Comparison of ENCODE assay signal across 26 mouse cellular contexts in the genomic region with DNA sequence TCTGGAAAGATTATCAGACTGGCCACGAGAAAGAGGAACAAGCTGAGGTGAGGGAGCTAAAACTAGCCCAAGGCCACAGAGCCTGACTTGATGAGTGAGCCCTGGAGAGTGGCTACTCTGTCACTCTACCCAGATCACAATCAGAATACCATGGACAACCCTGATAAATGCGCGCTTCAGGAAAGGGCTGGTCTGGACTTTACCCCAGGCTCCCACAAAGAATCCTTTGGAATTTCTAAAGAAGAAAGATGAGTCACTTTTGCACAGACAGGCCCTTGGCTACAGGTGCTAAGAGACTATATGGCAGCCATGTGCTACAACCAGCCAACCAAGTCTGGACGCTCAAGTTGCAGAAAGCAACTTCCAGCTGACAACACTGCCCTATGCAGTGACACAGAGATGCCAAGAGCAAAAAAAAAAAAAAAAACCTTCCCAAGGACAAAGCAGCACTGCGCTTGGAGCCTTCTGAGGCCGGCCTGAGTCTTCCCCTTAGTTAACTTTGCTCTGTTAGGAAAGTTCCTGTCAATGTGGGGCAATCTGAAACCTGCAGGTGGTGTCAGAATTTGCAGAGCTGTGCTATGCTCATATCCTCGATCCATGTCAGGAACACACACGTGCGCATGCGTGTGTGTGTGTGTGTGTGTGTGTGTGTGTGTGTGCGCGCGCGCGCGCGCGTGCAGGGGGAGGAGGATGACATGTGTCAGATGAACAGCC. TPM values are rescaled to one million over a fixed set of nuclear protein-coding genes. Genes with fewer than 3 reads are reported as not detected.
DNase-seq lines count a peak whose midpoint lies in the region; ATAC-seq and TF ChIP-seq lines count a peak whose summit lies in the region.
"Had no signal": no experiment of that assay in that cellular context is flagged by ENCODE, and none has a peak within 500 bp of the region (broad histone marks: within the 10 kb centered on the region; RNA-seq: fewer than 3 reads in every experiment).

No protein-coding gene starts in this region.

- no peaks in the 10 kb centered on the region for H3K9me3 ChIP-seq in forebrain, embryonic 14.5 days (replicated peaks; ENCODE audit: control insufficient read depth, low read length)
- no peaks in the 10 kb centered on the region for H3K9me3 ChIP-seq in limb, embryonic 10.5 days (replicated peaks)
- H3K9me3 ChIP-seq: embryonic facial prominence, embryonic 13.5 days; forebrain, embryonic 13.5 days; G1E; heart, embryonic 10.5 days; hindbrain, embryonic 13.5 days had no signal

- H3K4me3 ChIP-seq in forebrain, embryonic 14.5 days (ENCODE audit: low read depth, low read length): no peak overlapping the region
- H3K4me3 ChIP-seq in limb, embryonic 10.5 days: no peak overlapping the region
- H3K4me3 ChIP-seq: embryonic facial prominence, embryonic 13.5 days; forebrain, embryonic 13.5 days; heart, embryonic 10.5 days; hindbrain, embryonic 13.5 days had no signal

- WGBS in forebrain, embryonic 14.5 days: 97% methylated on average over 18 of the region's 18 CpGs
- WGBS in limb, embryonic 10.5 days: 95% methylated on average over 18 of the region's 18 CpGs

- H3K4me1 ChIP-seq in forebrain, embryonic 14.5 days (ENCODE audit: control insufficient read depth, insufficient read depth, low read length): no peaks in the 10 kb centered on the region
- 0 out of 2 replicates have a peak, but pooled peaks cover 1% of the 10 kb centered on the region for H3K4me1 ChIP-seq in limb, embryonic 10.5 days
- H3K4me1 ChIP-seq: embryonic facial prominence, embryonic 13.5 days; heart, embryonic 10.5 days had no signal

- in situ Hi-C loops in Patski (cut with MboI; ENCODE audit: low pct_unique_long_range_greater_than_20kb): no loop called here

- H3K36me3 ChIP-seq in forebrain, embryonic 14.5 days (ENCODE audit: control insufficient read depth, insufficient read depth, low read length): peaks cover 76% of the 10 kb centered on the region
- H3K36me3 ChIP-seq in limb, embryonic 10.5 days: peaks cover 92% of the 10 kb centered on the region

- H3K27ac ChIP-seq in forebrain, embryonic 14.5 days (ENCODE audit: low read depth, low read length): no peak overlapping the region
- no peak overlapping the region for H3K27ac ChIP-seq in limb, embryonic 10.5 days
- H3K27ac ChIP-seq: embryonic facial prominence, embryonic 13.5 days; forebrain, embryonic 13.5 days; heart, embryonic 10.5 days; hindbrain, embryonic 13.5 days; hindbrain, postnatal 0 days had no signal

- H3K9ac ChIP-seq in forebrain, embryonic 14.5 days (ENCODE audit: low read length): no peak overlapping the region
- H3K9ac ChIP-seq: embryonic facial prominence, embryonic 13.5 days; forebrain, embryonic 13.5 days; hindbrain, embryonic 13.5 days had no signal

- ATAC-seq in Patski: peak; percentile 47
- ATAC-seq in granulocyte monocyte progenitor cell, adult 5-6 weeks (replicated peaks; ENCODE audit: poor library complexity, severe bottlenecking): peak; percentile 86
- peak; percentile 91 for ATAC-seq in megakaryocyte, adult 5-6 weeks (ENCODE audit: poor library complexity, severe bottlenecking)
- no peak for ATAC-seq in forebrain, embryonic 14.5 days
- no peak for ATAC-seq in erythroblast, adult 5-6 weeks (replicated peaks; ENCODE audit: low FRiP score, poor library complexity, severe bottlenecking)
- ATAC-seq: CD4-positive, CD25-positive, alpha-beta regulatory T cell, adult 4 months; forebrain, embryonic 13.5 days; hindbrain, postnatal 0 days had no signal

- no peak for DNase-seq in Patski (ENCODE audit: low read depth, low spot score)
- no peak for DNase-seq in forebrain, embryonic 14.5 days (ENCODE audit: low spot score)
- no peak for DNase-seq in limb, embryonic 10.5 days (ENCODE audit: low spot score)
- DNase-seq: adrenal gland, postnatal 10 days; B cell, adult 2 months; cerebellum, adult 11-12 months; cerebellum, adult 9-10 months; cerebellum, postnatal 25 days; gastrocnemius, postnatal 36 days; heart, adult 18-20 months; heart, postnatal 10 days had no signal

- CTCF ChIA-PET in Patski (lab: Charles Lee): no interaction called here

- POLR2A ChIA-PET in Patski (lab: Charles Lee): no interaction called here

- H3K4me2 ChIP-seq in forebrain, embryonic 14.5 days (ENCODE audit: low read length): no peak overlapping the region
- H3K4me2 ChIP-seq: embryonic facial prominence, embryonic 13.5 days; forebrain, embryonic 13.5 days; hindbrain, embryonic 13.5 days had no signal

- no peak for TF ChIP-seq CTCF in Patski (IDR thresholded peaks at IDR 0.05)

- H3K27me3 ChIP-seq in Patski: no peaks in the 10 kb centered on the region
- H3K27me3 ChIP-seq in forebrain, embryonic 14.5 days (replicated peaks; ENCODE audit: control insufficient read depth, insufficient read depth, low read length): no peaks in the 10 kb centered on the region
- no peaks in the 10 kb centered on the region for H3K27me3 ChIP-seq in limb, embryonic 10.5 days (ENCODE audit: low read depth, poor library complexity, severe bottlenecking)
- H3K27me3 ChIP-seq: embryonic facial prominence, embryonic 13.5 days; forebrain, embryonic 13.5 days; hindbrain, embryonic 13.5 days had no signal

RNA-seq across cellular contexts. Expression of gene Otud3, which starts 8.0 kb away (rescaled TPM):
- 10.5 TPM for polyA plus RNA-seq in Patski (2021)
- total RNA-seq in granulocyte monocyte progenitor cell, adult 5-6 weeks (2014; fragmentation: Nextera tagmentation): 3.8 and 5.7 TPM in 2 replicates
- 3.2 and 4.7 TPM in 2 replicates for total RNA-seq in granulocyte monocyte progenitor cell, adult 5-6 weeks (2017)
- total RNA-seq in megakaryocyte, adult 5-6 weeks (2015): 3.3 TPM in 2 replicates
- 9.5 TPM in 2 replicates for total RNA-seq in megakaryocyte, adult 5-6 weeks (2017)
- polyA plus RNA-seq in forebrain, embryonic 14.5 days (2014; fragmentation: Nextera tagmentation; extraction: Ambion mirVana): 2.3 and 2.4 TPM in 2 replicates
- 3.8 and 4.5 TPM in 2 replicates for polyA plus RNA-seq in limb, embryonic 10.5 days (2016; fragmentation: Nextera tagmentation; extraction: Ambion mirVana)
- total RNA-seq in erythroblast, adult 5-6 weeks (2015; ENCODE audit: low replicate concordance): 1.5 and 2.1 TPM in 2 replicates
- 0.26 and 3.8 TPM in 2 replicates for total RNA-seq in erythroblast, adult 5-6 weeks (2017; ENCODE audit: low replicate concordance)

RNA-seq across cellular contexts. Expression of gene Pla2g2e, which starts 28.0 kb away (rescaled TPM):
- polyA plus RNA-seq in Patski (2021): not detected
- total RNA-seq in granulocyte monocyte progenitor cell, adult 5-6 weeks (2014; fragmentation: Nextera tagmentation): not detected in 2 replicates
- not detected in 2 replicates for total RNA-seq in granulocyte monocyte progenitor cell, adult 5-6 weeks (2017)
- not detected in 2 replicates for total RNA-seq in megakaryocyte, adult 5-6 weeks (2015)
- total RNA-seq in megakaryocyte, adult 5-6 weeks (2017): not detected in 2 replicates
- polyA plus RNA-seq in forebrain, embryonic 14.5 days (2014; fragmentation: Nextera tagmentation; extraction: Ambion mirVana): not detected in 2 replicates
- polyA plus RNA-seq in limb, embryonic 10.5 days (2016; fragmentation: Nextera tagmentation; extraction: Ambion mirVana): 0.20 TPM in 1 of 2 replicates, not detected in the other
- not detected in 2 replicates for total RNA-seq in erythroblast, adult 5-6 weeks (2015; ENCODE audit: low replicate concordance)
- not detected in 2 replicates for total RNA-seq in erythroblast, adult 5-6 weeks (2017; ENCODE audit: low replicate concordance)
- total RNA-seq: gastrocnemius, adult 8-10 months; gastrocnemius, postnatal 36 days; hematopoietic stem cell, adult 5-6 weeks; hindbrain, postnatal 0 days had no signal
- polyA plus RNA-seq: CD4-positive, CD25-positive, alpha-beta regulatory T cell, adult 4 months; cortical plate, adult 2 months; embryonic facial prominence, embryonic 13.5 days; forebrain, embryonic 13.5 days; heart, embryonic 10.5 days; heart, embryonic 14.5 days; hindbrain, embryonic 13.5 days; hindbrain, postnatal 0 days had no signal

RNA-seq across cellular contexts. Expression of gene Gm13030, which starts 32.0 kb away (rescaled TPM):
- not detected for polyA plus RNA-seq in Patski (2021)
- not detected in 2 replicates for total RNA-seq in granulocyte monocyte progenitor cell, adult 5-6 weeks (2014; fragmentation: Nextera tagmentation)
- total RNA-seq in granulocyte monocyte progenitor cell, adult 5-6 weeks (2017): not detected in 2 replicates
- total RNA-seq in megakaryocyte, adult 5-6 weeks (2015): not detected in 2 replicates
- total RNA-seq in megakaryocyte, adult 5-6 weeks (2017): not detected in 2 replicates
- polyA plus RNA-seq in forebrain, embryonic 14.5 days (2014; fragmentation: Nextera tagmentation; extraction: Ambion mirVana): not detected in 2 replicates
- polyA plus RNA-seq in limb, embryonic 10.5 days (2016; fragmentation: Nextera tagmentation; extraction: Ambion mirVana): not detected in 2 replicates
- 11.5 TPM in 1 of 2 replicates, not detected in the other for total RNA-seq in erythroblast, adult 5-6 weeks (2015; ENCODE audit: low replicate concordance)
- total RNA-seq in erythroblast, adult 5-6 weeks (2017; ENCODE audit: low replicate concordance): not detected in 2 replicates
- total RNA-seq: adrenal gland, postnatal 10 days; adrenal gland, postnatal 4 days; G1E; gastrocnemius, adult 8-10 months; gastrocnemius, postnatal 36 days; heart, adult 18-20 months; heart, postnatal 10 days; hematopoietic stem cell, adult 5-6 weeks; hindbrain, postnatal 0 days had no signal
- polyA plus RNA-seq: CD4-positive, CD25-positive, alpha-beta regulatory T cell, adult 4 months; cortical plate, adult 2 months; embryonic facial prominence, embryonic 13.5 days; forebrain, embryonic 13.5 days; G1E; heart, embryonic 10.5 days; heart, embryonic 14.5 days; hindbrain, embryonic 13.5 days; hindbrain, postnatal 0 days had no signal

RNA-seq across cellular contexts. Expression of gene Pla2g5, which starts 42.5 kb away (rescaled TPM):
- polyA plus RNA-seq in Patski (2021): 1.4 TPM
- total RNA-seq in granulocyte monocyte progenitor cell, adult 5-6 weeks (2014; fragmentation: Nextera tagmentation): not detected in 2 replicates
- not detected in 2 replicates for total RNA-seq in granulocyte monocyte progenitor cell, adult 5-6 weeks (2017)
- total RNA-seq in megakaryocyte, adult 5-6 weeks (2015): not detected in 2 replicates
- not detected in 2 replicates for total RNA-seq in megakaryocyte, adult 5-6 weeks (2017)
- polyA plus RNA-seq in forebrain, embryonic 14.5 days (2014; fragmentation: Nextera tagmentation; extraction: Ambion mirVana): 0.67 and 1.0 TPM in 2 replicates
- 0.15 and 0.30 TPM in 2 replicates for polyA plus RNA-seq in limb, embryonic 10.5 days (2016; fragmentation: Nextera tagmentation; extraction: Ambion mirVana)
- total RNA-seq in erythroblast, adult 5-6 weeks (2015; ENCODE audit: low replicate concordance): not detected in 2 replicates
- total RNA-seq in erythroblast, adult 5-6 weeks (2017; ENCODE audit: low replicate concordance): not detected in 2 replicates
- total RNA-seq: hematopoietic stem cell, adult 5-6 weeks had no signal
- polyA plus RNA-seq: CD4-positive, CD25-positive, alpha-beta regulatory T cell, adult 4 months had no signal

Comparison
In these comparisons a context has a peak if more than half of its experiments do, and no peak if none do; other contexts are left out.
1. ATAC-seq: peak in Patski (single experiment), granulocyte monocyte progenitor cell, adult 5-6 weeks (single experiment) and megakaryocyte, adult 5-6 weeks (single experiment); none in forebrain, embryonic 14.5 days (single experiment) and erythroblast, adult 5-6 weeks (single experiment).